Mouse (Mus musculus): ENCODE data around the gene Mast1. TPM values are rescaled to one million over a fixed set of nuclear protein-coding genes. Genes with fewer than 3 reads are reported as not detected.

The Mast1 gene
- polyA plus RNA-seq, 1 experiment = 0.42 TPM

DNA sequence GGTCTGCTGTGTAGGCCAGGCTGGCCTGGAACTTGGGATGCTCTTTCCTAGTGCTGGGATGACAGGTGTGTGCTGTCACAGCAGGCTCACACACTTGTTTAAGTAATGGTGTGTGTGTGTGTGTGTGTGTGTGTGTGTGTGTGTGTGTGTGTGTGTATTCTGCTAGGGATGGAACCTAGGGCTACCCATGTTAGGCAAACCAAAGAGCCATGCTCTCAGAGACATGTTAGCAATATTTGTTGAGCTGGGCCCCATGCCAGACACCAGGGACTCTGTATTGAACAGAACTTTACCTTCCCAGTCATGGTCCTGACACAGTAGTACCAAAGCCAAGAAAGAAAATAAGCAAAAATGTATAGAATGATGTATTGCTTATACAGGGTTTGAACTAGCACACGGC lies 9.6 kb downstream of the Mast1 start:
- H3K27ac ChIP-seq (ENCODE audit: insufficient read depth, low read depth, low read length) = no peak overlapping the region
- no peak for TF ChIP-seq CTCF (IDR thresholded peaks at IDR 0.05; ENCODE audit: low read depth, low read length)
- TF ChIP-seq POLR2A (IDR thresholded peaks at IDR 0.05; ENCODE audit: borderline replicate concordance, low read depth, low read length) = no peak
- no peak overlapping the region for H3K4me3 ChIP-seq (ENCODE audit: insufficient read depth, low read length)
- peaks cover 7% of the 10 kb centered on the region for H3K4me1 ChIP-seq (ENCODE audit: control insufficient read depth, insufficient read depth, low read length)

DNA sequence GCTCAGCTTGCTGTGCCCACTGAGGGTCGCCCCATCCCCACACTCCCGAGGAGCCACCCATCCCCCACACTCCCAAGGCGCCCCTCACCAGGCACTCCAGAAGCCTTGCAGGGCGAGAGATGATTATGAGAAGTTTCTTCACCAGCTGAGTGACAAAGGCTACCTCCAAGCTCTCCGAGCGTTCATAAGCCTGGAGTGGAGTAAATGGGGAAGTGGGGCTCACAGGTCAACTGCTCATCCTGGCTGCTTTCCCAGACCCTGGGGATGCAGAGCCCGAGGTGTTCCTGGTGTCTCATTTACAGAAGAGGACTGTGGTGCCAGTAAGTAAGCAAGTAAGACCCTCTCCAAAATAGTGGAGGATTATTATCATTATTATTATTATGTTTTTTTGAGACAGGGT lies 11.6 kb downstream of the Mast1 start:
- peaks cover 15% of the 10 kb centered on the region for H3K4me1 ChIP-seq (ENCODE audit: control insufficient read depth, insufficient read depth, low read length)
- no peak for TF ChIP-seq POLR2A (IDR thresholded peaks at IDR 0.05; ENCODE audit: borderline replicate concordance, low read depth, low read length)
- TF ChIP-seq CTCF (IDR thresholded peaks at IDR 0.05; ENCODE audit: low read depth, low read length) = no peak
- no peak overlapping the region for H3K4me3 ChIP-seq (ENCODE audit: insufficient read depth, low read length)
- H3K27ac ChIP-seq (ENCODE audit: insufficient read depth, low read depth, low read length) = no peak overlapping the region

DNA sequence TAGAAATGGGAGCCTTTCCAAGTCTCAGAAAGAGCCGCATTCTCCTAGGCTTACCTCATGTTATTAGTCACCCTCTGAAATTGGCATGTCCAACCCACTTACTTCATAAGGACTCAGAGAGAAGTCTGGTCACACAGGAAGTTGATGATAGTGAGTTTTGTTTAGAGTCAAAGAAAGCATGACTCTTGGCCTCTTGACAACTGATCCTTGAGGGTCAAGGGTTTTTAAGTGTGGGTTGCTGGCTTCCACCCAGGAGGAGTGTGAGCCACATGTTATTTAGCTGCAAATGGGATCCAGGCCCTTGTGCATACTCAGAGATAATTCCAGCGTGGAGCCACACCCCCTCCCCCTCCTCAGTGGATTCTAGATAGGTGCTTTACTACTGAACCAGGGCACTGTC lies 15.6 kb downstream of the Mast1 start:
- Histone ChIP-seq H3K4me3 (ENCODE audit: insufficient read depth, low read length) (no peak overlapping the region), H3K4me1 (ENCODE audit: control insufficient read depth, insufficient read depth, low read length) (peaks cover 15% of the 10 kb centered on the region), H3K27ac (ENCODE audit: insufficient read depth, low read depth, low read length) (no peak overlapping the region)
- no peak for TF ChIP-seq CTCF (IDR thresholded peaks at IDR 0.05; ENCODE audit: low read depth, low read length)

DNA sequence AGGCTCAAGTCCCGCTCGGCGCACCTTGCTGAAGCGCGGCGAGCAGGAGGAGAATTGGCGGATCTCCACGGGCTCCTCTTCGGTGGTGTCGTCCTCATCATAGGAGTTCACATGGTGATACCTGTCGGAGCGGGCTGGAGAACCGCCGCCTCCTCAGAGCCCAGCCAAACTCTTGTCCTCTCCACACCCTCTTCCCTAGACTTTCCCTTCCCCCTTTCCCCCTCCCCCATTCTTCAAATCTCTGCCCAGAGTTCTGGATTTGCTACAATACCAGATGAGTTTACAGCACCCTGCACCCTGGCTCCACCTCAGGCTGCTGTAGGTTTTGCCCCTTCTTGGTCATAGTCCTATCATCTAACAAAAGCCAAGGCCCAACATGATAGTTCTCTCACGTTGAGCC lies 18.5 kb downstream of the Mast1 start:
- no peak for TF ChIP-seq POLR2A (IDR thresholded peaks at IDR 0.05; ENCODE audit: borderline replicate concordance, low read depth, low read length)
- peaks cover 13% of the 10 kb centered on the region for H3K4me1 ChIP-seq (ENCODE audit: control insufficient read depth, insufficient read depth, low read length)
- no peak overlapping the region for H3K27ac ChIP-seq (ENCODE audit: insufficient read depth, low read depth, low read length)
- H3K4me3 ChIP-seq (ENCODE audit: insufficient read depth, low read length) = no peak overlapping the region

DNA sequence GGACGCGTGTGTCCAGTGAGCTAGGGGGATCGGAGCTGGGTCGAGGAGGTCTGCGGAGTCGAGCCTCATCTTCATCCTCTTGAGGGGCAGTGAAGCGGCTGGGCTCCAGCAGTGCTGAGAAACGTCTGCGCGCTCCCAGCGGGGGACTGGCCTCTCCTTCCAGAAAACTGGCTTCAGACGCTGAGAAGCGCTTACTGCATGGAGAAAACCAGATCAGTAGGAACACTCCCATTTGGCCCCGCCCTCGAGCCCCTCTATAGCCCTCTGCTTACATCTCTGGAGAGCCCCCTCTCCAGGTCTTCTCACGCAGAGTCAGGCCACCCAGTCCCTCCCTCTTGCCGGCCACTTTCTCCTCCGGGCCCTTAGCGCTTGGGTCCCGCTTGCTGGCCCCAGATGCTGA lies 19.4 kb downstream of the Mast1 start:
- TF ChIP-seq POLR2A (IDR thresholded peaks at IDR 0.05; ENCODE audit: borderline replicate concordance, low read depth, low read length) = no peak
- no peak for TF ChIP-seq CTCF (IDR thresholded peaks at IDR 0.05; ENCODE audit: low read depth, low read length)
- H3K4me1 ChIP-seq (ENCODE audit: control insufficient read depth, insufficient read depth, low read length) = peaks cover 14% of the 10 kb centered on the region

DNA sequence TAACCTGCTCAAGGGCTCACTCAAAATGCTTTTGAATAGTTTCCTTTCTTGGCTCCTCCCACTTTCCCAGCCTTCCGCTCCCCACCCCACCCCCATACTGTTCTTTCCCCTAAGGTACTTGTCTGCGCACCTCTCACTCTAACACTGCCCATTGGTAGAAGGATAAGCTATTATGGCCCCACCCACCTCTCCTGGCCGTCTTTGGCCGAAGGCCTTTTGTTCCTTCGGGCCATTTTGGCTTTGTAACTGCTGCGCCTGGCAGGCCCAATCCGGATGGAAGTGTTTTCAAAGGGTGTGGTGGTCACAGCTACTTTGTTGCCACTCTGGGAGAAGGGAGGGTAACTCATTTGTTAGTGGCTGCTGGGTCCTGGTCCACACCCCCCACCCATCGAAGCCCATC lies 21.9 kb downstream of the Mast1 start:
- peaks cover 7% of the 10 kb centered on the region for H3K4me1 ChIP-seq (ENCODE audit: control insufficient read depth, insufficient read depth, low read length)
- H3K27ac ChIP-seq (ENCODE audit: insufficient read depth, low read depth, low read length) = no peak overlapping the region
- H3K4me3 ChIP-seq (ENCODE audit: insufficient read depth, low read length) = no peak overlapping the region
- no peak for TF ChIP-seq POLR2A (IDR thresholded peaks at IDR 0.05; ENCODE audit: borderline replicate concordance, low read depth, low read length)
- no peak for TF ChIP-seq CTCF (IDR thresholded peaks at IDR 0.05; ENCODE audit: low read depth, low read length)

More for the DNA sequence above, 19.4 kb downstream of the Mast1 start:
- Histone ChIP-seq H3K4me3 (ENCODE audit: insufficient read depth, low read length) (no peak overlapping the region), H3K27ac (ENCODE audit: insufficient read depth, low read depth, low read length) (no peak overlapping the region)

DNA sequence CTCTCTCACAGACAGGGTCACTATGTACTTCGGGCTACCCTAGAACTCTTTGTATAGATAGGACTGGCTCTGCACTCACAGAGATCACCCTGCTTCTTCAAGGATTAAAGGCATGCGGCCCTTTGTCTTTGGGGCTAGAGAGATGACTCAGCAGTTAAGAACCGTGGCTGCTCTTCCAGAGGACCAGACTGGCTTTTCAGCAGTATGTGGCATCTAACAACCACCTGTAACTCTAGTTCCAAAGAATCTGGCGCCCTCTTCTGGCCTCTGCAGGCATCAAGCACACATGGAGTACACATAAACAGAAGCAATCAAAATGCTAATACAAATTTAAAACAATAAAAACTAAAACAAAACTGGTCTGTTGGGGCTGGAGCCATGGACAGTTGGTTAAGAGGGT lies 23.2 kb downstream of the Mast1 start:
- H3K4me1 ChIP-seq (ENCODE audit: control insufficient read depth, insufficient read depth, low read length) = peaks cover 13% of the 10 kb centered on the region
- peak; percentile 46 for TF ChIP-seq CTCF (IDR thresholded peaks at IDR 0.05; ENCODE audit: low read depth, low read length)
- no peak for TF ChIP-seq POLR2A (IDR thresholded peaks at IDR 0.05; ENCODE audit: borderline replicate concordance, low read depth, low read length)
- H3K27ac ChIP-seq (ENCODE audit: insufficient read depth, low read depth, low read length) = peak overlapping the region; percentile 34; the same call in 1 of the 2 replicates
- no peak overlapping the region for H3K4me3 ChIP-seq (ENCODE audit: insufficient read depth, low read length)

DNA sequence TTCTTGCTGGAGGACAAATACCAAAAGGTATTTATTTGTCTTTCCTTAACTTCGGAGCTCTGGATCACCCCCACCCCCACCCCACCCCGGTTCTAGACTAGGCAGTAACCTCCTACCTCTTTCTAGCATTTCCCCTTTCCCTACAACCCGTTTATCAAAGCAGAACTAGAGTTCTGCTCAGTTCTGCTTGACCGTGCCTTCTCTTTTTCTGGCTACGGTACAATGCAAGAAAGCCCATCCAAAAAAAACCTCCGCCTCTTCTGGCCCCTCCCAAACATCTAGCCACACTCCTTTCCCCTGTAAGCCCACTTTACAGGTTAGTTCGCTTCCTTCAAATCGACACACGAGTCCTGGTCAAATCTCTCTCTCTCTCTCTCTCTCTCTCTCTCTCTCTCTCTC lies 23.7 kb downstream of the Mast1 start:
- peak overlapping the region; percentile 49 for H3K27ac ChIP-seq (ENCODE audit: insufficient read depth, low read depth, low read length)
- H3K4me3 ChIP-seq (ENCODE audit: insufficient read depth, low read length) = peak overlapping the region; percentile 49
- H3K4me1 ChIP-seq (ENCODE audit: control insufficient read depth, insufficient read depth, low read length) = peaks cover 13% of the 10 kb centered on the region
- TF ChIP-seq CTCF (IDR thresholded peaks at IDR 0.05; ENCODE audit: low read depth, low read length) (no peak), POLR2A (IDR thresholded peaks at IDR 0.05; ENCODE audit: borderline replicate concordance, low read depth, low read length) (no peak)

GRCm38 (mm10) chr8:84912895-84913501 lies 24.2 kb downstream of the Mast1 start:
- Histone ChIP-seq H3K27ac (ENCODE audit: insufficient read depth, low read depth, low read length) (peak overlapping the region; percentile 49), H3K4me3 (ENCODE audit: insufficient read depth, low read length) (peak overlapping the region; percentile 49)
- no peak for TF ChIP-seq POLR2A (IDR thresholded peaks at IDR 0.05; ENCODE audit: borderline replicate concordance, low read depth, low read length)

DNA sequence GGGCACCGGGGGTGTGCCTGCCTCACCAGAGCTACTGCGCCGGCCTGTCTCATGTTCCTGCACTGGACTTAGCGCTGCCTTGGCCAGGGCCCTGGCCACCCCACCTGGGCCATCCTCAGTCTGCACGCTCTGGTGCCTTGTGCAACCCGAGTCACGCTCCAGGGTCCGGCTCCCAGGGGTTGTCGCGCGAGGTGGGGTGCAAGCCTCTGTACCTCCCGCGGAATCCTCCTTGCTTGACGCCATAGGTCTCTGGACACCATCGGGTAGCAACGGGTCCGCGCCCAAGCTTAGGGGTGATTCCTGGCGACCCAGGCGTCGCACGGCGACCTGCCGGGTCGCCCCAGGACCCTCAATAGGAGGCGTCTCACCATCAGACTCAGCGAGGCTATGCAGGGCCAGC lies 24.8 kb downstream of the Mast1 start:
- Histone ChIP-seq H3K4me3 (ENCODE audit: insufficient read depth, low read length) (peak overlapping the region; percentile 49; the same call in 1 of the 2 replicates), H3K27ac (ENCODE audit: insufficient read depth, low read depth, low read length) (no peak overlapping the region), H3K4me1 (ENCODE audit: control insufficient read depth, insufficient read depth, low read length) (peaks cover 15% of the 10 kb centered on the region)
- TF ChIP-seq CTCF (IDR thresholded peaks at IDR 0.05; ENCODE audit: low read depth, low read length) (no peak), POLR2A (IDR thresholded peaks at IDR 0.05; ENCODE audit: borderline replicate concordance, low read depth, low read length) (no peak)

More at GRCm38 (mm10) chr8:84912895-84913501, 24.2 kb downstream of the Mast1 start:
- H3K4me1 ChIP-seq (ENCODE audit: control insufficient read depth, insufficient read depth, low read length) = peaks cover 13% of the 10 kb centered on the region

- Histone ChIP-seq H3K4me3 (ENCODE audit: insufficient read depth, low read length) (no peak overlapping the region), H3K27ac (ENCODE audit: insufficient read depth, low read depth, low read length) (no peak overlapping the region), H3K4me1 (ENCODE audit: control insufficient read depth, insufficient read depth, low read length) (peaks cover 15% of the 10 kb centered on the region)
- TF ChIP-seq POLR2A (IDR thresholded peaks at IDR 0.05; ENCODE audit: borderline replicate concordance, low read depth, low read length) (no peak), CTCF (IDR thresholded peaks at IDR 0.05; ENCODE audit: low read depth, low read length) (no peak; the same call in 1 of the 2 replicates)
Observed at GRCm38 (mm10) chr8:84911854-84912253, 25.3 kb downstream of the Mast1 start.
